Mouse (Mus musculus) lung, adult 10 weeks (tissue): ENCODE data around the gene Hecw1. TPM values are rescaled to one million over a fixed set of nuclear protein-coding genes. Genes with fewer than 3 reads are reported as not detected.

Source experiments
- polyA plus RNA-seq: library from polyadenylated mRNA; stranded (reverse); fragments of 350-450 nt; fragmentation: Illumina TruSeq; extraction: RNeasy Lipid Tissue Mini Kit (QIAGEN cat#74804); gene quantifications from one replicate; pipeline ENCODE4 v1.2.3, GENCODE M21; 2014; ENCODE audit warnings: low read depth, low replicate concordance; ENCODE audit not compliant: insufficient read depth

The Hecw1 gene
- polyA plus RNA-seq: not detected

GRCm38 (mm10) chr13:14522906-14523269, at the start of gene Hecw1:
Gene Hecw1, minus strand, starts transcription at chr13:14523228.

Other genes with a start within 250 kb of the Hecw1 start
- gene Mrpl32, start 89.9 kb upstream of the Hecw1 start, polyA plus RNA-seq: 39.4 TPM
- gene Psma2, start 90.0 kb upstream of the Hecw1 start, polyA plus RNA-seq: 100 TPM
- 10.3 TPM for gene AW209491, start 106.9 kb upstream of the Hecw1 start, polyA plus RNA-seq